Mouse (Mus musculus): Measurements from ENCODE around the gene Rsph3b.
"Not testable (repeated sequence)": the region's sequence is repeated elsewhere in the genome, so short reads cannot be mapped to it uniquely, and the experiment has no call there.

The Rsph3b gene

DNA sequence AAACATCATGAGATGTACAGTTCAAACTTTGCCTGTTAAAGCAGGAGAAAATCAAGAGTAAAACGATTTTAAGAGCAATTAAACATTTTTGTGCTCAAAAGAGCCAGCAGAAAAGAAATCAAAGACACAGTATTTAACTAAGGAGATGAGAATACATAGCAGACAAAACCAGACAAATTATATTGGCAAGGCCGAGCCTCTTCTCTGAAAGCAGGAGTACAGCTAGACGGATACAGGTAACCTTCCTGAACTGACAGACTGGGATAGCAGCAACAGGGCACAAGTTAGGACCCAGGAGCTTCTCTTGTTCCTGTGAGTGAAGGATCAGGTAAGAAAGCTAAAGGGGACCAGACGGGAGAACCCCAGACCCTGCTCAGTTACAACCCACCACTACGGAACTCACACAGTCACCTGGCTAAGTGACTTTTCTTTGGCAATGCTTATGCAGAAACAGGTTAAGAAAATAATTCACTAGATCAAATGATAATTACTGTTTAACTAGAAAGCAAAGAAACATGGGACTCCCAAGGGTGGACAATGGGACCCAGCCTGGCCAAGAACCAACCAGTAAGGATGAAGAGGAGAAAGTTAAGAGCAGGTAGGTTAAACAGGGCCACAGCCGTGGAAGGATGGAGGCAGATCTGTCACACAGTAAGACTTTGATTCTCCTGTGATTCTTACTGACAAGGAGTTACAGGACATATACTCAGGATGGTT is 11.2 kb upstream of the Rsph3b start:
- not testable (repeated sequence) for DNase-seq (ENCODE audit: low read depth, low spot score)

DNA sequence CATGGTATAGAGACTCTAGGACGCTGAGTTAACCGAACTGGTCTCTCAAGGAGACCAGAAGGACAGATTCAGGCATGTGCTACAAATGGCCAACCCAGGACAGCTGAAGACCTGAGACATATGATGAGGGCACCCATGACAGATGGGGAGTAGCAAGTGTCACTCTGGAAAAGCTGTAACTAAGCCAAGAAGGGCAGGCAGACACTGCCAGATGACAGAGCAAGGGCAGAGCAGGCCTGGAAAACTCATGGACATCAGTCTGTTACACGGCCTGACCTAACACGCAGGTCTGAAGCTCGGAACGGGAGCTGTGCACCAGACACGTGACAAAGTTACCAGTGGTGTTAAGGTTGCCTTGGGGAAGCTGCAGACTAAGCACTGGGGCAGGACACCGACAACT is 10.4 kb upstream of the Rsph3b start:
- DNase-seq (ENCODE audit: low read depth, low spot score): not testable (repeated sequence)

DNA sequence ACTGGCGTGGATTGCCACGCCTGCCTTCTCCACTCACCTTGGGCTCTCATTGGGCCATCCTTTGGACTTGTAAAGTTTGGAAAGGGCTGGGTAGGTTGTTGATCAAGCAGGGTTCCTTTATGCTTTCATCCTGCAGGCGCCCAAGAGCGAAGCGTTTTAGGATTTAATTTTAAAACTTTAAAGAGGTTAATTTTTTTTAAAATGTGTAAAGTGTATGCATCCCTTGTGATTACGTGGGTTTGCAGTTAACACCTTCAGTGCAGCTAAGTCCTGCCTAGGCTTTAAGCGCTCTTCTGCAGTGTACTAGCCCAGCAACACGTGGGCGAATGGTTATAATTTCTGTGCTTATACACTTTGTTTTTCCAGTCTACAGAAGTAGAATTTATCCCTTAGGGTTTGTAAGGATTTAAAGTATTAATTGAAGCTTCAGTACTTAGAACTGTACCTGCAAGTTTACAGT is 317 bp upstream of the Rsph3b start:
- DNase-seq (ENCODE audit: low read depth, low spot score): not testable (repeated sequence)

DNA sequence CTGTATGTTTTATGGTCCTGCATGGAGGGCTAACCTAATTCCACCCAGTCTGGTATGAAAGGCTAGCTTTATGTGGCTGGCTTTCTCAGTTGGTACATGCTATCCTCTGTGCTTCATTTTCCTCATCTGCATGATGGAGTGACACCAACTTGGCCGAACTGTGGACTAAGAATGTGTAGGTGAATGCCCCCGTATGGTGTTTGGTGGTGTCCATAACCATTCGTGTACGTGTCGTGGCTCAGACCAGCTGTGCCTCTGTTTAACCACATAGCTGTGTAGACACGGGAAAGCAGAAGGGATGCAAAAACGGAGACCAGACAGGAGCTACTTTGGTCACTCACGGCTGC is 872 bp downstream of the Rsph3b start:
- DNase-seq (ENCODE audit: low read depth, low spot score): not testable (repeated sequence)

DNA sequence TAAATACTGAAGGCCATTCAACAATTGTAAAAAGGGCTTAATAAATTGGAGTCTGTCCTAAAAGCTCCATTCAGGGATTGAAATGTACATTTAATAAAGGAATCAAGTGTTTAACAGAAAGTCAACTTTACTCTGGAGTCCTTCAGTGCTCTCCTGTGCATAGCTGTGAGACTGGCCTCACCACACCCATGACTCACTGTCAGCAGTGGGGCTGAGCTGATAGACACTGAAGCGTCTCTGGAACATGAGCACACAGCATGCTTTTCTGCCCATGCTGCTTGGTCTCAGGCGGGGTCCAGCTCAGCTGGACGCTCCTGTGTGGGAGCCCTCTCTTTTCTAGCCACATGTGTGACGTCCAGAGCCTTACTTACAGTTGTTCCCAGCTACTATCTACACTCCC is 5.9 kb downstream of the Rsph3b start:
- not testable (repeated sequence) for DNase-seq (ENCODE audit: low read depth, low spot score)

DNA sequence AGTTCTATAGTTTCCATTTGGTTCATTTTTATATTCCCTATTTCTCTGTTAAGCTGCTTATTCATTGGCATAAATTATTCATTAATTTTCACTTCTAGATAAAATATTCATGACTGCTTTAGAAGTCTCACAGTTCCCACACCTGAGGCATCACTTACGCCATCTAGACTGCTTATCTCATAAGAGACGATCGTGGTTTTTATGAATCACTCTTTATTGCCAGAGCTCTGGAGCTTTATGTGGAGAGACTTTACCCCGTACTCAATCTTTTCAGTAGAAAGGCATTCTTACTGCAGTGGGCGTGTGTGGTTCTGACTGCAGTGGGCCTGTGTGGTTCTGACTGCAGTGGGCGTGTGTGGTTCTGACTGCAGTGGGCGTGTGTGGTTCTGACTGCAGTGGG is 16.9 kb downstream of the Rsph3b start:
- DNase-seq (ENCODE audit: low read depth, low spot score): not testable (repeated sequence)

DNA sequence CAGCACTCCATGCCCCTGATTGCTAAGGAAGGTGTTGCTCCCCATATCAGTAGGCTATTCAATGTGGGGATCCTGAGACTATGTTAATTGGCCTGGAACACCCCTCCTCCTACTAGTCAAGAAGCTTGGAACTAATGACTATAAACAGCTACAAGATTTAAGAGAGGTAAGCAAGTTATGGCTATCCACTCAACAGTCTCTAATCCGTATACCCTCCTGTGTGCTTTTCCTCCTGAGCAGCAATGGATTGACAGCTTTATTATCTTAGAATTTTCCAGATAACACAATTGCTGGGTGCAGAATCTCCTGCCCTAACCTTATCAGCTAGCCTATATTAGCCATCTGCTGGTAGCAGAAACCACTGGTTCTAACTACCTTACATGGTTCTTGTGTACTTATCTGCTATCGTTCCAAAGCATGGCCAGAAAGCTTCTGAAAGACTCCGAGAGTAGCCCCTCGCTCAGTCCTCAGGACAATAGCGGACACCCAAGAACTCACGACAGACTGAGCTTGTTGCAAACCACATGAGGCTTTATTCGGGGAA is 28.1 kb downstream of the Rsph3b start:
- DNase-seq (ENCODE audit: low read depth, low spot score): not testable (repeated sequence)

DNA sequence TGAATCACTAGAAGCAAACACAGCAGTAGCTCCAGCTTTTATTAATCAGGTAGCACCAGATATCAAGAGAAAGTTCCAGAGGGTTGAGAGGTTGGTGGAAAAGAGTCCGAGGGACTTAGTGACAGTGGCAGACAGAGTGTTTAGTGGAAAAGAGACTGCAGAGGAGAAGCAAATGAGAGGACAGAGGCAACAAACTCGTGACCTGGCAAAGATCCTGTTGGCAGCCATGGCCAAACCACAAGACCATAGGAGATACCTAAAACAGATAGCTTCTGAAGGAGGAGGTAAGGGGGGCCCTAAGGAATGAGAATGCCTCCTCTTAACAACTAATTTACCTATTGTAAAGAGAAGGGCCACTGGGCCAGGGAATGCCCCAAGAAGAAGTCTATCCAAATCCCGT is 29.1 kb downstream of the Rsph3b start:
- not testable (repeated sequence) for DNase-seq (ENCODE audit: low read depth, low spot score)

DNA sequence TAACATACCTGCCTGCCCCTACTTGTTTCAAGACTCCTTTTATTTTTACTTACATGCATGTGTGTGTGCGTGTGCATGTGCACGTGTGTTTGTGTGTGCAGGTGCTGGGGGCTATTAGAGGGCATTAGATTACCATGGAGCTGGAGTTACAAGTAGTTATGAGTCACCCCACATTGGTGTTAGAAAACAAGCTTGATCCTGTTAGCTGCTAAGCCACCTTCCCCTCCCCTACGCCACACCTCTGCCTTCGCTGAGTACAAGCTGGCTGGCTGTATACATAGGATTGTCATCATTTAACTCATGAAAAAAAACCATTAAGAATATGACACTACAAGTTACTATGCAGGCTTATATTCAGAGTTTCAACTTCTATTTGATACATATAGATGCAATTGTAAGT is 33.2 kb downstream of the Rsph3b start:
- not testable (repeated sequence) for DNase-seq (ENCODE audit: low read depth, low spot score)

DNA sequence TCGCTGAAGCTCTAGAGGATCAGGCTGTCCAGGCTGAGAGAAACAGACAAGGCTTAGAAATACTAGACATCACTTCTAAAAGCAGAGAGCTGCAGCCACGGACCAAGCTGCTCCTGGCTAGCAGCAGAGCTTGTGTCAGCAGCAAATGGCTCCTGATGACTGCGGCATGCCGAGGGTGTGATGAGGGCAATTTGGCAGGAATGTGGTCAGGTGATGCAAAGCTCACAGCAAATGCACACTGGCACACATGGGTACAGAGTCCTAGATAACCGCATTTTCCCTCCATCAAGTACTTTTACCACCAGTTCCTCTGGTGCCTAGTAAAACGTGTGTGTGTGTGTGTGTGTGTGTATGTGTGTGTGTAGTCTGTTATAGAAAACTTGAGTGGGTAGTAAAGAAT is 34.4 kb downstream of the Rsph3b start:
- DNase-seq (ENCODE audit: low read depth, low spot score): not testable (repeated sequence)

DNA sequence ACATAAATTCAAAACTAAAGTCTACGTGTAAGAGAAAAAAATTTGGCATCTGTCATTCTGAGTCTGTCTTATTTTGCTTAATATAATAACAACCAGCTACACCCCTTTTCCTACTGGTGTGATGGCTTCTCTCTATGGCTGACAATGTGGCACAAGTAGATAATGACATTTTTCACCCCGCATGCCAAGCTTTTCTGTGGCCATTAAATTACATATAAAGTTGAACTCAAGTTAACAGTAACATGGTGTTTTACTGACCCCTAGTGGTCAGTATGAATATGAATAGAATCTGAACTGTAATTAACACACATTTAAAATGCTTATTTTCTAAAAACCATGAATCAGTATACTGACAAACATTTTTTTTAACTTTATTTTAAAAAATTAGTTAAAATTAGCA is 48.1 kb downstream of the Rsph3b start:
- not testable (repeated sequence) for DNase-seq (ENCODE audit: low read depth, low spot score)

DNA sequence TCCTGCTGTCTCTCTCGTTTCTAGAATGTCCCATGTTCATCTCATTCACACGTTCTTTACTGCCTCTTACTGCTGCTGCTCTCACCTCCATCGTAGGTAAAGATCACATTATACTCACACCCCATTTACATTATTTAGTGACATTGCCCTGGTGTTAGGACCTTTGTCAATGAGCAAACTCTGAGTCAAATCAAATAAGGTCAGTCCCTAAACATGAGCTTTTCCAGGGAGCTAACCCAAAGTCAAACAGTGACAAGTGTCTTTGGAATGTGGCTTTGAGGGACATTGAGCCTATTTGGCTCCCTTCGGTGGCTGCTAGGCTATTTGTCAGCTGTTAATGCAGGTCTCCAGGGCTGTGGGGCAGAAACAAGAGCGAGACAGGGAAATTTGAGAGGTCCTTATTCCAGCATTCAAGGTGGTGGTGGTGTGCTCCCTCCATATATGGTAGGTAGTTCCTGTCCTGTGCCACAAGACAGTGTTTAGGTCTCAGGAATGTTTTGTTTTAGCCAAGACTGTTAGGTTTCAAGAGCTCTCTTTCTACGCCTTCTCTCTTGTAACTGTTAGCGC is 50.4 kb downstream of the Rsph3b start:
- not testable (repeated sequence) for DNase-seq (ENCODE audit: low read depth, low spot score)

DNA sequence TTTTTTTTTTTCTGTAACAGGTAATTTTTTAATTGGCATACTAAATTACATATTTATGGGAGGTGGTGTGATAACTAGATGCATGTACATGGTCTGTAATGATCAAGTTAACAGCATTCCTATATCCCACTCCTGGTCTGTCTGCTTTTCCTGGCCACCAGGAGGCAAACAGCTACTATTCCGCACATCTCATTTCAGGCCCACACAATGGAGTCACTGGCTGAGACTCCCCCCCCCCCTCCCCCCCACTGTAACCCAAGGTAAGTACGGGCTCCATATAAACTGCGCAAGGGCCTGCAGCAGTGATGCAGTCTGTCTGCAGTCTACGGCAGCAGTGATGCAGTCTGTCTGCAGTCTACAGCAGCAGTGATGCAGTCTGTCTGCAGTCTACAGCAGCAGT is 51.7 kb downstream of the Rsph3b start:
- DNase-seq (ENCODE audit: low read depth, low spot score): no peak

DNA sequence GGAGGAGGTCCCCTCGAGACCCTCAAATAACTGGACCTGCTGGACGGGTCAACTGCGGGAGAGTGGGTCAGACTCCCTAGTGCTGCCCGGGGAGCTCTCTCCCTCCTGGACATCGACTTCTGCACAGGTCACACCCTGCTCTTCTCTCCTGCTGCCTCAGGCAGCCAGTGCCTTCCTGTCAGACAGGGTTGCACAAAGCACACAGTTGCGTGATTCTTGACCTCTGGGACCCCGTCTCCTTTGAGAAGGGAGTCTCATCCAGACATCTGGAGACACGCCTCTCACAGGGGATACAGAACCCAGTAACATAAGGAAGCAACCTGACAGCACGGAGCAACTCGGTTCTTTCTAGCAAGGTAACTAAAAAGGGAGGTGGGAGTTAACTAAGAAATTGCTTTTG is 55.1 kb downstream of the Rsph3b start:
- no peak for DNase-seq (ENCODE audit: low read depth, low spot score)

DNA sequence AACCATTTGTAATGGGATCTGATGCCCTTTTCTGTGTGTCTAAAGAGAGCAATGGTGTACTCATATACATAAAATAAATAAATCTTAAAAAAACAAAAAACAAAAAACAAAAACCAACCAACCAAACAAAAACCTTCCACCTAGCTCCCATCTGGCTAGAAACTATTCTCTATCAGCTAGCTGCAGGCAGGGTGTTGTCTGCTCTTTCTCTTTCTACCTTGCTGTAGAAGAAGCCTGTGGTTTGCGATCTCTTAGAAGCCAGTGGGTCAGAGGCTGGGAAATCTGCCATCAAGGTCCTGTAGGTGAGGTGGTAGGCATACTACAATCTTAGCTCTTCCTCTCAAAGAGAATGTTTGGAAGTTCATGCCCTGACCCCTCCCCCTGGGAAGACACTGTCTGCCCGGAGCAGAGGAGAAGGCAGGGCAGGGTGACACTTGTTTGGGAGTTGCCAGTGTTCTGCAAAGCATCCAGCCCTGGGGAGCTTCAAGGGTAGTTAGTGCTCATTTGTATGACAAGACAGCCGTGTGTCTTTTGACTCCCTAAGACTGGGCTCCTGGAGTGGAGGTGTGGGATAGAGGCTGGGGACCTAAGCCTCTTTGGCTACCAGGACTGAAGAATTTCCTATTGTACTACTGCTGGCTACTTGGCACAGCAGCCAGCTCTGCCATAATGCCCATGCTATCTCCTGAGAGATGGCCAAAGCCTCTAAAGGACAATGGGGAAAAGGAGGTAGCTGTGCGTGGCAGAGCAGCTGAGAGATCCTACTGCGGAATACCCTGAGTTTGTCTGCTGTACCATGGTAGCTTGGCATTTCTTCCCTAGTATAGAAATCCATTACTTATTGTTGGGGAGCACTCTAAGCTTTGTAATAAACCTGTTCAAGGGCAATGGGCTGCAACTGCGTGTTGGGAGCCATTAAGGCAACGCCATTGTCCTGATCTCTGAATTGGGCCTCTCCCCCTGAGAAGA is 56.2 kb downstream of the Rsph3b start:
- no peak for DNase-seq (ENCODE audit: low read depth, low spot score)

DNA sequence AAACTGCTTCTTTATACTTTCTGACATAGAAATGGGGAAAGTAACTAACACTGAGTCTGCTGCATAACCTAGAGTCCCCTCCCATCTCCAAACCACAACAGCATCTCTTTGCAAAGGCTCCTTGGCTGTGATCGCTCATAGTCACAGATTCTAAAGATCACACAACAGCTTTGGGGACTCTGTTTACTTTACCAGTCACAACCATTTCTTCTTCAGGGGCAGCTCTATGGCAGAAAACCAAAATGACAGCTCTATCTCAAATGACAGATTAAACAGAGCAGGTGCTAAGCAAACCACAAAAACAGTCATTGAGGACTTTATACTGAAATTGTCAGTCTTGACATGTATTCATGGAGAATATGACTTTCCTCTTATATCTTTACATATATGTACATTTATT is 62.0 kb downstream of the Rsph3b start:
- no peak for DNase-seq (ENCODE audit: low read depth, low spot score)

DNA sequence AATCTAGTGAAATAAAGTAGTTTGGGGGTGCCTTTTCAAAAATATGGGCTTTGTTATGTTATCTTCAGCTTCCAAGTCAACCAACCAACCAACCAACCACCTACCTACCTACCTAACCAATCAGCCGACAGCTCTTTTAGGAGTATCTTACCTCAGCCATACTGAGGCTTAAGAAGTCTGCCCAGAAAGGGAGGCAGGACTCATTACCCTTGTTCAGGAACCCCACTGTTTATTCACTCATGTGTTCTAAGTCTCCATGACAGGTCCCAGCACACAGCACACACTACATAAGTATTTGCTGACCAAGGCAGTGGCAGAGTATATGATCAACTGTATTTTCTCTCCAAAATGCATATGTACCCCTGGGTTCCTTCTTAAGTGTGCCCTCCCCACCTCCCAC is 64.0 kb downstream of the Rsph3b start:
- no peak for DNase-seq (ENCODE audit: low read depth, low spot score)

DNA sequence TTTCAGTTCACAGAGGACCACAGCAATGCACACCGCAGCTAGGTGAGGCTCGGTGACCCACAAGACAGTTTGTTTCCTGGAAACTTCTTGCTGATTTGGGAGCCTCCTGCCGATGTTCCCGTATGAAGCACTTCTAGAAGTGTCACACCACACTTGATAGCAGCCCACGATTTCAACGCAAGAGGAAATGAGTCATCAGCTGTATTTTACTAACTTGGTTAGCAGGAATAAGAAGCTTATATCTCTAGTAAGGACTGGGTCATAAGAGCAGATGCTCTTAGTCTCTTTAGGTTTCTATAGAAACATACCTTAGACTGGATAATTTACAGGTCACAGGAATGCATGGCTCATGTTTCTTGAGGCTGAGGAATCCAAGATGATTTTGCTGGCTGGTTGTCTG is 67.2 kb downstream of the Rsph3b start:
- no peak for DNase-seq (ENCODE audit: low read depth, low spot score)

DNA sequence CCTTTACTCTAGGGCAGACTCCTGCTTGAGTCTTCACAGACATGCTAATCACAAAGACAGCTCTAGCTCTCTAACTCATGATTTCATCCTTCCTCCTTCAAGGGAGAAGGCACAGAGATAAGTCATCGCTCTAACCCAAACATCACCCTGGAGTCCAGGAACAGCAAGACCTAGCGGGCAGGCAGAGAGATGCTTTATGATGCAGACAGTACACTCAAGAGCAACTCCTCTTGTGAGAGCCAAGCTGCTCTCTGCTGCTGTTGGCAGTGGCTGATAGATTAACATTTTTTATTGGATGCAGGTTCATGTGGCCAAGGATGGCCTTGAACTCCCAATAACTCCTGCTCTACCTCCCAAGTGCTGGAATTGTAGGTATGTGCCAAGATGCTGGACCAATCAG is 77.1 kb downstream of the Rsph3b start:
- no peak for DNase-seq (ENCODE audit: low read depth, low spot score)

DNA sequence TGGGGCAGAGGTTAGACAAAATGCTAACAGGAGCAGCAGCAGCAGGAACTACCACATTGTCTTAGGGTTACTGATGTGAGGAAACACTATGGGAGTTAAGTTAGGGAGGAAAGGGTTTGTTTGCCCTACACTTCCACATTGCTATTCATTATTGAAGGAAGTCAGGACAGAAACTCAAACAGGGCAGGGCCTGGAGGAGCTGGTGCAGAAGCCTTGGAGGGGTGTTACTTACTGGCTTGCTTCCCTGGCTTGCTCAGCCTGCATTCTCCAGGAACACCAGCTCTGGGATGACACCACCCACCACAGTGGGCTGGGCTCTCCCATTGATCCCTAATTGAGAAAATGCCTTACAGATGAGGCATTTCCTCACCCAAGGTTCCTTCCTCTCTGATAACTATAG is 79.7 kb downstream of the Rsph3b start:
- DNase-seq (ENCODE audit: low read depth, low spot score): no peak

DNA sequence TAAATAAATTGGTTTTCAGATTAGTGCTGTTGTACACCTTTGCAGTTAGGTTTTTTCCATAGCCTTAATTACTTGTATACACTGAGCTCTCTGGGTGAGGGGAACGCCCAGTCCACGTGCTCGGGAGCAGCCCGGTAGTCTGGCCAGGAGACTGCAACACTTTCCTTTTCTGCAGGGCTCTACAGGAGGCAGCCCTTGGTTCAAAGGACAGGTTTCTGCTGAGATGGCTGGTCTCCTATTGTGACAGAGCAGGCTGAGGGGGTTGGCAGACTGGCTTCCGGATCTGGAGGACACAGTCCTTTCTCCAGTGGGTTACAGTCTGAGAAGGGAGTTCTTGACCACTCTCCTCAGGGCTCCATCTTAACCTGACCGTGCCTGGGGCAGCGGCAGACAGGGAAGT is 80.7 kb downstream of the Rsph3b start:
- DNase-seq (ENCODE audit: low read depth, low spot score): no peak

DNA sequence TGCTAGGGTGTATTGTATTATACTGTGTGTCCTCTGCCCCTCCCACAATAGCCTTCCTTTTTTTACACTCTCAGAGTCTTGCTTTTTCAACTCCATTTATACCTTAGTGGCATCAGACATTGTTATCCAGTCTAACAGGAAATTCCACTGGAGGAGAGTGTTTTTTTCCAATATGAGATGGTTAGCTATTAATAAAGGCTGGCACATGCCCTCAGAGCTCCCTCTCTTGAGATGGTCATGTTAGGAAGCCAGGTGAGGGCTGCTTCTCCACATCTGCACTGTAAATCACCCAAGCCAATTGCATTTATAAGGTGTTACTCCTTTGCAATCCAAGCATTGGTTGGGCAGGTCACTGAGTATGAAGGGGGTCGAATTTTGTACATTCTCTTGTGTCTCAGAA is 81.9 kb downstream of the Rsph3b start:
- no peak for DNase-seq (ENCODE audit: low read depth, low spot score)

Measured in c-Kit-negative CD71-positive TER-119-positive erythroid progenitor cells, embryonic 14.5 days (primary cell).